Mouse (Mus musculus): ENCODE data around the gene 4931417E11Rik. TPM values are rescaled to one million over a fixed set of nuclear protein-coding genes. Genes with fewer than 3 reads are reported as not detected.

Gene 4931417E11Rik
- not detected in 2 replicates for polyA plus RNA-seq (2014; fragmentation: Nextera tagmentation; extraction: Ambion mirVana)

GRCm38 (mm10) chr6:73469567-73469966 is at the start of gene 4931417E11Rik:
TSS of gene 4931417E11Rik (minus strand) at chr6:73469667.
- no peak within 1 kb of the TSS for H3K4me3 ChIP-seq (ENCODE audit: low read depth, low read length)
- H3K27ac ChIP-seq (ENCODE audit: low read depth, low read length): no peak within 1 kb of the TSS
- DNase-seq (ENCODE audit: low spot score): no peak
- no peak within 1 kb of the TSS for H3K9ac ChIP-seq (ENCODE audit: low read depth, low read length)
- WGBS: 79% methylated on average over 8 of the region's 8 CpGs
- H3K4me1 ChIP-seq (replicated peaks; ENCODE audit: control insufficient read depth, insufficient read depth, low read length): no peaks in the 10 kb centered on the region
- H3K27me3 ChIP-seq (ENCODE audit: control insufficient read depth, insufficient read depth, low read length): no peaks in the 10 kb centered on the region
- no peaks in the 10 kb centered on the region for H3K9me3 ChIP-seq (ENCODE audit: control insufficient read depth, low read length)
- no peaks in the 10 kb centered on the region for H3K36me3 ChIP-seq (ENCODE audit: control insufficient read depth, insufficient read depth, low read length)
- H3K4me2 ChIP-seq (replicated peaks; ENCODE audit: low read depth, low read length): no peak within 1 kb of the TSS
- ATAC-seq (ENCODE audit: low FRiP score): no peak

- WGBS: 30% methylated on average over 14 of the region's 14 CpGs
- no peak overlapping the region for H3K4me2 ChIP-seq (replicated peaks; ENCODE audit: low read depth, low read length)
- ATAC-seq (ENCODE audit: low FRiP score): peak; percentile 78
Observed at GRCm38 (mm10) chr6:73517818-73518396, 48.4 kb upstream of the 4931417E11Rik start.

DNA sequence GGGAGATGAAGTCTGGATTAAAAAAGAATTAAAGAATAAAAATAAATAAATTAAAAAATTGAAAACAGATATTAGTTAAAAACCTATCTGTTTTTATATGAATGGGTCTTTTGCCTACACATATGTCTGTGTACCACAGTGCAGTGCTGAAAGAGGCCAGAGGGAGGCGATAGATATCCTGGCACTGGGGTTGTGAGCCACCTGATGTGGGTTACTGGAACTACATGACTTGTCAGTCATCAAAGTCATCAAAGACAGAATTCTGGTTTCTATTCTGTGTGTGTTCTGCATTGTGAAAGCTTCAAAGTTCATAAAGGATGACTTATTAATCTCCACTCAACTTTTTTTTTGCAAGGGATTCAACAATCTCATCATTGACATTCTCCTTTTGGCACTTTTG is 43.4 kb upstream of the 4931417E11Rik start:
- H3K27ac ChIP-seq (ENCODE audit: low read depth, low read length): no peak overlapping the region
- H3K9ac ChIP-seq (ENCODE audit: low read depth, low read length): no peak overlapping the region
- no peak for ATAC-seq (ENCODE audit: low FRiP score)
- no peaks in the 10 kb centered on the region for H3K36me3 ChIP-seq (ENCODE audit: control insufficient read depth, insufficient read depth, low read length)
- no peak for DNase-seq (ENCODE audit: low spot score)
- 26% methylated on average over 1 of the region's 1 CpGs for WGBS
- no peaks in the 10 kb centered on the region for H3K9me3 ChIP-seq (ENCODE audit: control insufficient read depth, low read length)
- no peaks in the 10 kb centered on the region for H3K27me3 ChIP-seq (ENCODE audit: control insufficient read depth, insufficient read depth, low read length)
- H3K4me3 ChIP-seq (ENCODE audit: low read depth, low read length): no peak overlapping the region
- H3K4me1 ChIP-seq (replicated peaks; ENCODE audit: control insufficient read depth, insufficient read depth, low read length): no peaks in the 10 kb centered on the region
- no peak overlapping the region for H3K4me2 ChIP-seq (replicated peaks; ENCODE audit: low read depth, low read length)

More at GRCm38 (mm10) chr6:73517818-73518396, 48.4 kb upstream of the 4931417E11Rik start:
- Histone ChIP-seq H3K27me3 (ENCODE audit: control insufficient read depth, insufficient read depth, low read length) (no peaks in the 10 kb centered on the region), H3K9me3 (ENCODE audit: control insufficient read depth, low read length) (no peaks in the 10 kb centered on the region), H3K9ac (ENCODE audit: low read depth, low read length) (no peak overlapping the region), H3K36me3 (ENCODE audit: control insufficient read depth, insufficient read depth, low read length) (no peaks in the 10 kb centered on the region), H3K27ac (ENCODE audit: low read depth, low read length) (no peak overlapping the region), H3K4me3 (ENCODE audit: low read depth, low read length) (no peak overlapping the region), H3K4me1 (replicated peaks; ENCODE audit: control insufficient read depth, insufficient read depth, low read length) (no peaks in the 10 kb centered on the region)
- DNase-seq (ENCODE audit: low spot score): peak; percentile 90

GRCm38 (mm10) chr6:73499631-73500030 is 30.2 kb upstream of the 4931417E11Rik start:
- DNase-seq (ENCODE audit: low spot score) (no peak), ATAC-seq (ENCODE audit: low FRiP score) (no peak)
- Histone ChIP-seq H3K27ac (ENCODE audit: low read depth, low read length) (no peak overlapping the region), H3K4me1 (replicated peaks; ENCODE audit: control insufficient read depth, insufficient read depth, low read length) (no peaks in the 10 kb centered on the region), H3K9me3 (ENCODE audit: control insufficient read depth, low read length) (no peaks in the 10 kb centered on the region), H3K9ac (ENCODE audit: low read depth, low read length) (no peak overlapping the region), H3K4me2 (replicated peaks; ENCODE audit: low read depth, low read length) (no peak overlapping the region), H3K36me3 (ENCODE audit: control insufficient read depth, insufficient read depth, low read length) (no peaks in the 10 kb centered on the region), H3K4me3 (ENCODE audit: low read depth, low read length) (no peak overlapping the region), H3K27me3 (ENCODE audit: control insufficient read depth, insufficient read depth, low read length) (no peaks in the 10 kb centered on the region)
- 91% methylated on average over 7 of the region's 7 CpGs for WGBS

DNA sequence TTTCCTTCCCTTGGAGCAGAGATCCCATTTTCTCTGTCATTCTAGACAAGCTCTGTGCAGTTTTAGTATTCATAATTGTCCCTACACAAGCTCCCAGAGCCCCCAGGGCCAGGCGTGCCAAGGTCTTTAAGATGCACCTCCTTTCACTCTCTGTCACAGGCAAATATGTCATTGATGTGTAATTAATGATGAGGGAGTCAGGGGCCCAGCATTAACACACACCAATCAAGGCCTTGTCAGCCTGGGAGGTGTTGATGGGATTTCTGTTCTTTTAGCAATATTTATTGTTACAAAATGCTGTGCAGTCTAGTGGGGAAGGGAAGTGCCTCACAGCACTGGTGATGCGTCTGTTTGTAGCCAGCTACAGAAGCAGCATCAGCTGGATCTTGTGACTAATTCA is 27.9 kb upstream of the 4931417E11Rik start:
- WGBS: 53% methylated on average over 2 of the region's 2 CpGs
- Histone ChIP-seq H3K27me3 (ENCODE audit: control insufficient read depth, insufficient read depth, low read length) (no peaks in the 10 kb centered on the region), H3K9me3 (ENCODE audit: control insufficient read depth, low read length) (no peaks in the 10 kb centered on the region), H3K4me2 (replicated peaks; ENCODE audit: low read depth, low read length) (no peak overlapping the region), H3K27ac (ENCODE audit: low read depth, low read length) (no peak overlapping the region), H3K36me3 (ENCODE audit: control insufficient read depth, insufficient read depth, low read length) (no peaks in the 10 kb centered on the region), H3K4me3 (ENCODE audit: low read depth, low read length) (no peak overlapping the region), H3K9ac (ENCODE audit: low read depth, low read length) (no peak overlapping the region), H3K4me1 (replicated peaks; ENCODE audit: control insufficient read depth, insufficient read depth, low read length) (no peaks in the 10 kb centered on the region)
- ATAC-seq (ENCODE audit: low FRiP score) (peak; percentile 68), DNase-seq (ENCODE audit: low spot score) (peak; percentile 23)

DNA sequence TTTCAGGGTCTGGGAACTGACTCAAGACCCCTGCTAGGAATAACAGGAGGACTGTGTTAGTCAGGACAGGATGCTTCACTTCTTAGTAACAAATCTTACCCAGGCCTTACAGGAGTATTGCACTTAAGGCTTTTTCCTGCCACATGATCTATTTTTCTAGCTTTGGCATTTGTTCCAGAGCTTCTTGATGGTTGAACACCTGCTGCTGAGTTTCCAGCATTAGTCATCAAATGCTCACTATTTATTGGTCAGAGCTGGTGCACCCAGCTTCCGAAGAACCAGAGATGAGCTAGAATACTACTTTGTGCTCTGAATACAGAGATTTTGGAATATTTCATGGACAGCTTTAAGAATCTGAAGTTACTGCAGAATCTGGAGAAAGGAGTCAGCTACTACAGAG is 21.1 kb upstream of the 4931417E11Rik start:
- Histone ChIP-seq H3K4me3 (ENCODE audit: low read depth, low read length) (no peak overlapping the region), H3K36me3 (ENCODE audit: control insufficient read depth, insufficient read depth, low read length) (no peaks in the 10 kb centered on the region), H3K9me3 (ENCODE audit: control insufficient read depth, low read length) (no peaks in the 10 kb centered on the region), H3K27ac (ENCODE audit: low read depth, low read length) (no peak overlapping the region), H3K27me3 (ENCODE audit: control insufficient read depth, insufficient read depth, low read length) (no peaks in the 10 kb centered on the region), H3K4me1 (replicated peaks; ENCODE audit: control insufficient read depth, insufficient read depth, low read length) (no peaks in the 10 kb centered on the region), H3K9ac (ENCODE audit: low read depth, low read length) (no peak overlapping the region), H3K4me2 (replicated peaks; ENCODE audit: low read depth, low read length) (no peak overlapping the region)
- DNase-seq (ENCODE audit: low spot score) (no peak), ATAC-seq (ENCODE audit: low FRiP score) (no peak)
- WGBS: 86% methylated on average over 1 of the region's 1 CpGs

GRCm38 (mm10) chr6:73485616-73486015 is 16.1 kb upstream of the 4931417E11Rik start:
- WGBS: 81% methylated on average over 3 of the region's 3 CpGs
- H3K27ac ChIP-seq (ENCODE audit: low read depth, low read length): no peak overlapping the region
- ATAC-seq (ENCODE audit: low FRiP score): no peak
- no peak overlapping the region for H3K4me3 ChIP-seq (ENCODE audit: low read depth, low read length)
- no peaks in the 10 kb centered on the region for H3K27me3 ChIP-seq (ENCODE audit: control insufficient read depth, insufficient read depth, low read length)
- DNase-seq (ENCODE audit: low spot score): no peak
- no peaks in the 10 kb centered on the region for H3K4me1 ChIP-seq (replicated peaks; ENCODE audit: control insufficient read depth, insufficient read depth, low read length)
- H3K9me3 ChIP-seq (ENCODE audit: control insufficient read depth, low read length): no peaks in the 10 kb centered on the region
- no peaks in the 10 kb centered on the region for H3K36me3 ChIP-seq (ENCODE audit: control insufficient read depth, insufficient read depth, low read length)
- H3K4me2 ChIP-seq (replicated peaks; ENCODE audit: low read depth, low read length): no peak overlapping the region
- H3K9ac ChIP-seq (ENCODE audit: low read depth, low read length): no peak overlapping the region

GRCm38 (mm10) chr6:73466084-73466483 is 3.4 kb downstream of the 4931417E11Rik start:
- Histone ChIP-seq H3K27ac (ENCODE audit: low read depth, low read length) (no peak overlapping the region), H3K4me1 (replicated peaks; ENCODE audit: control insufficient read depth, insufficient read depth, low read length) (no peaks in the 10 kb centered on the region), H3K9ac (ENCODE audit: low read depth, low read length) (no peak overlapping the region), H3K4me3 (ENCODE audit: low read depth, low read length) (no peak overlapping the region), H3K27me3 (ENCODE audit: control insufficient read depth, insufficient read depth, low read length) (no peaks in the 10 kb centered on the region), H3K9me3 (ENCODE audit: control insufficient read depth, low read length) (no peaks in the 10 kb centered on the region), H3K4me2 (replicated peaks; ENCODE audit: low read depth, low read length) (no peak overlapping the region), H3K36me3 (ENCODE audit: control insufficient read depth, insufficient read depth, low read length) (no peaks in the 10 kb centered on the region)
- WGBS: 83% methylated on average over 3 of the region's 3 CpGs
- DNase-seq (ENCODE audit: low spot score) (no peak), ATAC-seq (ENCODE audit: low FRiP score) (no peak)

DNA sequence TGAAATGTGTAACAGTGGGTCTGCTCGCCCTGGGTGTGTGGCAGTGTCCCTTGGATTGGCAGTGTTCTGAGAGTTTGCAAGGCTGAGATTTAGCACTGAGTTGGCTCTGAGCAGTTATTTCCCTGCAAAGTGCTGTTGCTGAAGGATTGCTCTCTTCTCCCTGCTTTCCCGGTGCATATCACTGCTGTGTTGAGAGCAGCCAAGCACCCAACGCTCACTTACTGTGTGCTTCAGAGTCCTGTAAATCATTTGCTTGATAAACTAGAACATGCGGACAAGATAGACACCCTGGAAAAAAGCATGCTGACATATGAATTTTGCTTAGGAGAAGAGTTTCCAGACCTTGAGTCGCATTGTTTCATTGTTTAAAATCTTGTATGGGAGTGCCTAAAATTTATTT is 6.9 kb downstream of the 4931417E11Rik start:
- H3K4me2 ChIP-seq (replicated peaks; ENCODE audit: low read depth, low read length): no peak overlapping the region
- no peak for ATAC-seq (ENCODE audit: low FRiP score)

More for the DNA sequence above, 6.9 kb downstream of the 4931417E11Rik start:
- Histone ChIP-seq H3K27me3 (ENCODE audit: control insufficient read depth, insufficient read depth, low read length) (no peaks in the 10 kb centered on the region), H3K4me3 (ENCODE audit: low read depth, low read length) (no peak overlapping the region), H3K9ac (ENCODE audit: low read depth, low read length) (no peak overlapping the region), H3K9me3 (ENCODE audit: control insufficient read depth, low read length) (no peaks in the 10 kb centered on the region), H3K36me3 (ENCODE audit: control insufficient read depth, insufficient read depth, low read length) (no peaks in the 10 kb centered on the region), H3K27ac (ENCODE audit: low read depth, low read length) (no peak overlapping the region), H3K4me1 (replicated peaks; ENCODE audit: control insufficient read depth, insufficient read depth, low read length) (no peaks in the 10 kb centered on the region)
- no peak for DNase-seq (ENCODE audit: low spot score)
- 85% methylated on average over 5 of the region's 5 CpGs for WGBS
